Mouse (Mus musculus) spleen, postnatal 4 days (tissue): ENCODE data around the gene Txn1.

ENCODE experiments used
- DNase-seq, 2 experiments: peaks; one replicate each; pipeline ENCODE4 v3.0.0; 2022; ENCODE audit warnings: low spot score in 2 of 2

Gene Txn1

DNA sequence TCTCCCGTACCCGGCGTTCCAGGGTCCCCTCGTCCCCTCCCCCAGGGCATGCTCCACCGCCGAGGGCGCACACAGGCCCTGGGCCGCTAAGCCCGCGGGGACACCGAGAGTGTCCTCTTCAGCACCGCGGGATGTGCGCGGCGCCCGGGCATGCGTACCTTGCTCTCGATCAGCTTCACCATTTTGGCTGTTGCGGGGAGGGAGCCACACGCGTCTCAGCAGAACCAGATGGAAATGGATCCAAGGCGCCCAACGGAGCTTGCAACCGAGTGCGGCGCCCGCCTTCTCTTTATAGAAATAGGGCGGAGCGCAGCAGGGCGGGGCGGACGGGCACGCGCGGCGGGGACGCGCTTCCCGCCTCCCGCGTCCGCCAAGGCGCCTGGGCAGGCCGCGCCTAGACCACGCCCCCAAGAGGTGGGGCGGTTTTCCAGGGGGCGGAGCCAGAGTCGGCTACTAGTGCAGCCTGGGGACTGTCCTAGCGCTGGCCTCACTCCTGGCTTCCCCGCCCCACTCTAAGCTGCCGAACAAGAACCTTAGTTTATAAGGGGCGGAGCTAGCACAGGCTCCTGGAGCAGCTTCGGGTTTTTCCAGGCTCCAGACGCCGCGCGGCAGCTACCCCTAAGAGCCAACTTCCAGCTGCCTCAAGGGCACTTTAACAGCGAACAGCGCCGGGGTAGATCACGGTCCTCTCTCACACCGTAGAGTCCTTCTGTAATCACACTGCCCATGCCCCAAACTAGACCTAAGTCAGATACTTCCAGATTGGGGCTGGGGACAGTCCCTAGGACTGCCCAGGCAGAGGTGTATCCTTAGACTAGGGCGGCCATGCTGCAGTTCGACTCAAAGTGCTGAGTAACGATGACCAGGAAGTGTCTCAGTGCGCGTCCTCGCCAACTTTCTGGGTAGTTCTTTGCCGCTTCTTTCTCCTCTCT is at the start of gene Txn1:
Txn1 (minus strand) TSS at position 383 of the 932 bp plus-strand sequence.
- peak; percentile 98 for DNase-seq

DNA sequence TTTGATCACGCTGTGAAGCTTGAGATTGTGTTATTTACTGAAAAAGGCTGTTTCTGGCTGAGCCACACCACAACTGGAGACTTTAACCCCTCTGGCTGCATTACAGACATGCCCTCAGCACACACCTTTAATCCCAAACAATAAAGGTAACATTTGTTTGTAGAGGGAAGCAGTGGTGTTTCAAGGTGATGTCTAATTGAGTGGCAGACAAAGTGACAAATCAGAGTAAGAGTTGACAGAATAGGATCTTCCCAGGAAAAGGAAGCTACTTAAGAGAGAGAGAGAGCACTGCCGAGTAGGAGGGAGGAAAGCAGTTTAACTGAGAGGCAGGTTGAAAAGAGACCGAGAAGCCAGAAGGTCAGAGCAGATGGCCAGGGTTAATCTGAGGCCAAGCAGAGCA is 47.3 kb upstream of the Txn1 start:
- DNase-seq, result no peak

DNA sequence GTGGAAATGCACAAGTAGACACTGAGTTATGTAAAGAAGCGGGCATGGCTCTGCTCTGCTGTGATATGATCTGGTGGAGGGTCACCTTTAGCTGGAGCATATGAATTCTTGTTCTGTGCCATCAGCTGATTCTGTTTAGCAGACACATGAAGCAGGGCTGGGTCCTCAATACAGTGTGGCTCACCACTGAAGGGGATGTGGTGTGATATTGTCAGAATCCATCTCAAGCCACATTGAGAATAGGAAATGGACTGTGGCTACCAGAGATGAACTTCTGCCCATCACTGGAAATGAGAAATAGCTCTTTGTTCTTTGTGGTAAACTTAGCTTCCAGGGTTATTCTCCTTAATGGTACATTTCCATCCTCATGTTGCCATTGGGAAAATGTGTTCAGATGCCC is 35.2 kb upstream of the Txn1 start:
- DNase-seq, result no peak

DNA sequence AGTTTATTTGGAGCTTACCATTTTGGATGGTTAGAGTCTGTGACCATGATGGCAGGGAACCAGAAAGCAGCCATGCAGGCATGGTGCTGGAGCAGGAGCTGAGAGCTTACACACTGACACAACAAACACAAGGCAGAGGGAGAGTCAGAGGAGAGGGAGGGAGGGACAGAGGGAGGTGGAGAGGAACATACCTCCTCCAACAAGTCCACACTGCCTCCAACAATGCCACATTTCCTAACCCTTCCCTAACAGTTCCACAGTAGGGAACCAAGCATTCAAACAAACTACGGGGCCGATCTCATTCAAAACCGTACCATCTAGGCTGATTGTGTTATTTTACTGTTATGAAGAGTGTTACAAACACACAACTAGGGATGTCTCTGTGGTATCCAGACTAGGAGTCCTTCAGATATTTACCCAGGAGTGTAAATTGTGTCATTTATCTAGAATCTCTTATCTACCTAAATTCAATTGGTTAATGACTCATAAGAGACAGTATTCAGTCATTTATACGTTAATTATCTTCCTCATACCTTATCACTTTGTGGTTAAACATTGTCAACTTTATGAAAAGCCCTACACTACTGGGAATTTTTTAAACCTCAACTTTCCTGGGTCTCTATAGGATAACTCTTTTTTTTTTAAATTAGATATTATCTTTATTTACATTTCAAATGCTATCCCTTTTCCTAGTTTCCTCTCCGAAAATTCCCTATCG is 18.3 kb upstream of the Txn1 start:
- no peak for DNase-seq

DNA sequence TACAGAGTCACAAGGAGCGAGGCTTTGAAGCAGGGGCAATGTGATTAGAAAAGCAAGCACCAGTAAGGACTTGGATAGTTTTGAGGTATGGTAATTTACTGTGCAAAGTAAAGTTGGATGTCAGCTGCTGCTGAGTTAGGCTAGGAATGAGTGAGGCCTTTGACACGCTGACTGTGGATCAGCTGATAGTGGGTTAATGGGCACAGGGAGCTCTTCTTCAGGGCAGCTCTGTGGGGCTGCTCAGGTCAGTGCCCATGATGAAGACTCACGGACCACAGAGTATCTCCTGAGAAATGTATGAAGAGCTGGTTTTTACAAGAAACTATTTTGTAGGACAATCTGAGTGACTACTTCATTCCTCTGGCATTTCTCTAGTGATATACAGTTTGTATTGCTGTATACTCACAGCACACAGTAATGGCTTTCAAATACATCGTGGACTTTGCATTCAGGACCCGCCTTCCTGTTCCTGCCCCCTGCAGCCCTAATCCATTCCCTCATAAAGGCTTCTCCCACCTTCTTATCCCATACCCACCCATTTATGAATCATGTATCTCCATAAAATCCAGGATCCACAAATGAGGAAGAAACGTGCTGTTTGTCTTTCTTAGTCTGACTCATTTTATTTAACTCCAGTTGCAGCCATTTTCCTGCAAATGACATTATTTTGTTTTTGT is 17.5 kb upstream of the Txn1 start:
- no peak for DNase-seq

DNA sequence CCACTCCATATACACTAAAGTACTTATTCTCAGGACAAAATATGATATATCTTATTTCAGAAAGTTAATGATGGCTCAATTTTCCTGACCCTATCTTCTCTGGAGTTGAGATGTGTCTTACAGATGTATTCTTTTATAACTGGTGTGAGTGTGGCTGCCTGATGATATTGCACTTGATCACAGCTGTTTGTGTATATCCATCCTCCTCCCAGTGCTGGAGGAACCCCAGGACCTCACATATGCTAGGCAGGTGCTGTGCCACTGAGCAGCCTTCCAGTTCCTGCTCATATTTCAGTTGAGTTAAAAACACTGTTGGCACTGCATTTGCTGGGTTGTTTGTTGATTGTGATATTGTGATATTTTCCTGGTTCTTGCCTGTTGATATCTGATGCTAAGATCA is 14.1 kb upstream of the Txn1 start:
- no peak for DNase-seq

DNA sequence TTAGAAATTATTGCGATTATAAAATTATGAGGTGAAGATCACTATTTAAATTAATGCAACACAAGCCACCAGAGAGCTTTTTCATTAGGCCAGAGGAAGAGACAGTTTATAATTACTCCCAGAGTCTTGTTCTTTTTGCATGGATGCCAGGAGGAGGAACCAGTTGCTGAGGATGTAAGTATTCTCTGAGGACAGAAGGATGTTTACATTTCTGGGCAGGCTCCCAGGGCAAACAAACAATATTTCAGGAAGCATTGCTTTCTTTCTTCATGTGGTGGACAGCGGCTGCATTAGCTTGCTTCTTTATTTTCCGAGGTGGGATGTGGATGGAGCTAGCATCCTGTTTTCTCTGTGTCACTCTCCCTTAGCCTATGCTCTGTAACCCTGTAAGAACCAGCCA is 11.0 kb upstream of the Txn1 start:
- DNase-seq, result no peak

DNA sequence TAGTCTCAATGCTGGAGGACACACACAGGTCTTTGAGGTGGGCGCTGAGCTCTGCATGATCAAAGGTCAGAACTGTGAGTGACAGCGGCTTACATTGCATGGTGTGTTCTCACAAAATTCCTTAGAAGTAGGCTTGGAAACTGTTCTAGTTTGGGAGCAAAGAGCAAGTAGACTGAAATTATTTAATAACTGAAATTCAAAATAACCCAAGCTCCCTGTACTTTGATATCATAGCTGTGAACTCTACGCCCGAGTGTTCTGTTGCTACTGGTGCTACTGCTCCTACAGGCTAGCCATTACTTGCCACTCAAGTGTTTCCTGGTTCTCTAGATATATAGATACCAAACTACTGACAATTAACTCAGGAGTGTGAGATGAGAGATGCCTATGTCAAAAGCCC is 9.3 kb upstream of the Txn1 start:
- no peak for DNase-seq

DNA sequence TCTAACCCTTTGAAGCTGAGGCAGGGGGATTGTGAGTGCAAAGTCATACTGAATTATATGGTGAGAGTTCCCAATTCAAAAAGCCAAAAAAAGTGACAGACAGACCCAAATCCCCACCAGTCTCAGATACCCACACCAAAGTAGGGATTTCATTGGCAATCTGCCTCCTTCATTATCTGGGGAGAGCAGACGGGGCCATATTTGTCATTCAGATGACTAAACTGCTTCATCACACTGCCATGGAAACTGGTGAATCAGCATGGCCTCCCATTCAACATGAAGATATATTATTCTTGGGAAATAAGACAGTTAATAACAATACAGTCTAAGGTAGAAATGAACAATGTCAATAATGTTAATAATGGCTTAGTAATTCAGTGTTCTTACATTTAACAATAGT is 7.9 kb upstream of the Txn1 start:
- no peak for DNase-seq

DNA sequence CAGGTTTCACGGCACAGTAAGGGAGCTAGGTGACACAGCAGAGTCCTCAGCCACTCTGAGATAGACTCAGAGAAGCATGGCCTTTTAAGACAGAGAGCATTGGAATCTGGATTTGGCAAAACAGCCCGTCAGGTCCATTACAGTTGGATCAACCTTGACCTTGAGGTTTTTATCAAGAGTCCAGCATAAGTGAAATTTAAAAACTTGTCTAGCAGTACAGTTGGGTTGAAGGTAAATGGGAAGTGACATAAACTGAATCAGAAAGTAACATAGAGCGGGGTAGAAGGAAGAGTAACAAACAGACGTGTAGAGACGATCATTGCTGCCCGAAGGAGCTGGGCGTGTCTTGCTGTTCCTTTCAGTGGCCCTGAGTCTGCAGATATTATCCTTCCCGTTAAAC is 2.8 kb upstream of the Txn1 start:
- DNase-seq, result no peak

DNA sequence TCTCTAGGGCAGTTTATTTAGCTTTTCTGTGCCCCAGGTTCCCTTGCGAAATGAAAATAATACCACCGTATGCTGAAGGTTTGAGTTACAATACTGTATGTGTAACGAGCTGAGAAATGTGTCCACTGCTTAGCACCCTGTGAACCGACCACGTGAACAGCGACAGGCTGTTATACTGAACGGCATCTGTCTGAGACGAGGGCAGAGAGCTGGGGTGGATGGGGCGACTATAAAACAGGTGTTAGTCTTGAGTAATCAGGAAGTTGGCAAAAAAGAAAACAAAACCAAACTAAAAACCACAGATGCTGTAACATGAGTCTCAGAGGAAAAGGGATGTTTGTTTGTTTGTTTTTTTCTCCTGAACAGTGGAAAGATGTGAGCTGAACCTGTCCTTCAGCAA is 1.9 kb upstream of the Txn1 start:
- no peak for DNase-seq

DNA sequence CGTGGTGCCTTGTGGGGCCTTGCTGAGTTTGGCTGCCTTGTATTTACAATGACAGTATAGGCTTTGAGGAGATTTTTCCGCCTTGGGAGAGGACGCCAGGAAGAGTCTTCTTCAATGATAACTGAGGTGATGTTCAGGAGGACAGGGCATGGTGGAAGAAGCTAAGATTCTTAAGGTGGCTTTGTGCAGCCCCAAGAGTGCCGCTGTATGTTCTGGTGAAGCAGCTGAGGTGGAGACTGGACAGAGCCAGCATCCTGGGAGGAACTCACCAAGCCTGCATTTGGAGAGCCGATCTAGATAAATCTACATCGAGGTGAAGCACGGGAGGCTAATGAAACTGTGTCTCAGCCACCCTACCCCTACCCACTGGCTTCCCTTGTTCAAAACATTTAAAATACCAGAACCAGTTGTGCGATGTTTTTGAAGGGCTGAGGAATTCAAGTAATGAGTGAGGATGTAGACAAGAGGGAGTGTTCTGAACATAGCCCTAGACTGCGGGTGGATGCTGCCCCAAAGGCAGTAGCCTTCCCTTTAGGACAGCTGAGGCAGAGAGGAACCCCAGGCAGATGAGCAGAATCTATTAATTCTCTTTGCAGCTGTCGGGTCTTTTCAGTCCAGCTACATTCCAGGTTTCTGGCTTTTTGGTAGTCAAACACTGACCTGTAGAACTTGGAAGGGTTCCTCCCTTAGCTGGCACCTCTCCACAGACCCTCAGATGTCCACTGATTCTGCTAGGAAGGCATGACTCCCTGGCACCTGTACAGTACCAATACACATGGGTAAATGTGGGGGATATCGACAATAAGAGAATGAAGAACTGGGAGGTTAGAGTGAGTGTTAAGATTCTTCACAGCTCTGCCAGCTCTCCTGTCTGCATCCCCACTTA is 1.2 kb upstream of the Txn1 start:
- peak in 1 of 2 experiments; percentile 66 for DNase-seq

DNA sequence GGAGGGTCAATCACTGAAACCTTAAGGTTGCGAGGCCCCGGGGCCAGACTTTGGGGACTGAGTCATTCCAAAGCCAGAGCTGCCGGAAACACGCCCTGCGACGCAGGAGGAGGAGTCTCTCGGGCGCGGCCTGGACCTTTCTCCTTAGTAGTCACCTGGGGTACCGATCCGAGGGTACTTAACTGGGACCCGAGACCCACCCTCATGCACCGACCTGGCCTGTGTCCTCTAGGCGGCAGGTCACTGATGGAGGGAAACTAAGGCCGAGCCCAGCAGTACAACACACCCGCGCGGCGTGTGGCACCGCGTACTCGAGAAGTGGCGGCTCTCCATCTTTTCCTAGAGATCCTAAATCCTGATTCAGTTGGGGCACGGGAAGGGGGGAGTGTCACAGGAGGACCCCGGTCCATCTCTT is 660 bp downstream of the Txn1 start:
- peak; percentile 67 to 83 for DNase-seq

DNA sequence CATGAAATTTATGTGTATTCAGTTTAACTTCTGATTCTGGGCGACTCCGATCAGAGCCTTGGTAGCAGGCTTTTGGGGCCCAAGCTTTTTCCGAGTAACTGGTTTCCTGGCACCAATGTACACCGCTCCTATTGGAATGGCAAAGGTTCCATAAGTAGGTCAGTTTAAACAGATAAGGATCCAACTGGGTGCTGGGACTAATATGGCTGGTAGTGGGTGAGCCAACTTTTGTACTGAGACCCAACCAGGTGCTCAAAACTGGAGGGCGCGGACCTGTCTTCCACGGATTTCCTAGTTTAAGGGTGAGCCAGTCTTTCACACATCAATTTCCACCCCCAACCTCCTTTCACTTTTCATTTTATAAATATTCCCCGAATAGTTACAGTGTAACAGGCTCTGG is 1.2 kb downstream of the Txn1 start:
- DNase-seq, result no peak

DNA sequence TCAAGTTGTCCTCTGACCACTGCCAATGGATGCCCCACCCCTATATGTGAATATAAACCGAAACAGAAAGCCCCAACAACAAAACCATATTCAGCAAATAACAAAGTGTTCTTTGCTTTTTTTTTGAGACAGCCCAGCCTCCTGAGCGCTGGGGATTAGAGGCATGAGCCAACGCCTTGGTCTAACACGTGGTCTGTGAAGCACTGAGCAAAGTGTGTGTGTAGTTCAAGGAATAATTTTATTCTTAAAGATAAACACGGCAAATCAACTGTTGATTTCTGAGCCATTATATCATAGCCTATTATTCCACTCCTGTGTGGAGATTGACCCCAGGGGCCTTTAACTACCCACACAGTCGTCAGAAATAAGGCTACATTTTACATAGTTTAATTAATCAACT is 1.6 kb downstream of the Txn1 start:
- DNase-seq, result no peak

DNA sequence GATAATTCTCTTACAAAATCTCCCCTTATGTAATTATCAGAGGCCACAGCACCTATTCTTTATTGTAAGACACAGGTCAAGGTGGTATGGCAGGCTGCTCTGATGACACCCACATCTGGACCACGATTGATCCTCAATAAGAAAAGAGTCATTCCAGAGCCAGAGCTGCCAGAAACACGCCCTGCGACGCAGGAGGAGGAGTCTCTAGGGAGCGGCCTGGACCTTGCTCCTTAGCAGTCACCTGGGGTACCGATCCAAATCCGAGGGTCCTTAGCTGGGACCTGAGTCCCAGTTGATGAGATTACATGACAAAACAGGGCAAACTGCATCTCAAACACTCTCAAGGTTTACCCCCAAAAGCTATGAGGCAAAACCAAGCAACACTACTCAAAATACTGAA is 2.4 kb downstream of the Txn1 start:
- no peak for DNase-seq

DNA sequence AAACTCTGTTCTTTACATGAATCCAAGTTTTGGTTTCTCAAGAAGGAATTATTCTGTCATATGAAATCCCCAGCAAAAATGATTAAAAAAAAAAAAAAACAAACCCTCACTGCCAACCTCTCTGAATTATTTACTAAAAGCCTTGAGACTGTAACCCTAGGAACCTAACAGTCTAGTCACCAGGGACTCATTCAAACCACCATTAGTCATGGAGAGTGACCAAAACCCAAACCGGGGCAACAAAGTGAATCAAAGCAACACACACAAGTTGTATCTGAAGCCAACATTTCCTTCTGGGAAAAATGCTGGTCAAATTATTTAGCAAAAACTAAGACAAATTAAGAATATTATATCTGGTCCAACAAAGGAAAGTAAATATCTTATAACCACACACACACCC is 3.3 kb downstream of the Txn1 start:
- DNase-seq, result no peak

DNA sequence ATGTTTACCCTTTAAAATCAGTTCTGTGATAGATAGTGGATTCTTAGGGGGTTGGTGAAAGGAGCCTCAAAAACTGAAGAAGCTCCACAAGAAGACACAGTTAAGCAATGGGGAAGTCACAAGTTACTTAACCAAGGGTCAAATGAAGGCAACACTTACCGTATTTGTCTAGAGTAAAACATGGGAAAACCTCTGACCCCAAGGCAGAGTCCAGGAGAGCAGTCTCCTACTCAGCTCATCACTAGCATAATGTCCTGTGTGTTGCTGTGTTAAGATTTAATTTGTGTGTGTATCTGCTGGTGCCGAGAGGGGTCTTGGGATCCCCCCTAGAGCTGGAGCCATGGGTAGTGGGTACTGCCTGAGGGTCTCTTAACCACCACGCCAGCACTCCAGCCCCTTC is 3.8 kb downstream of the Txn1 start:
- no peak for DNase-seq

DNA sequence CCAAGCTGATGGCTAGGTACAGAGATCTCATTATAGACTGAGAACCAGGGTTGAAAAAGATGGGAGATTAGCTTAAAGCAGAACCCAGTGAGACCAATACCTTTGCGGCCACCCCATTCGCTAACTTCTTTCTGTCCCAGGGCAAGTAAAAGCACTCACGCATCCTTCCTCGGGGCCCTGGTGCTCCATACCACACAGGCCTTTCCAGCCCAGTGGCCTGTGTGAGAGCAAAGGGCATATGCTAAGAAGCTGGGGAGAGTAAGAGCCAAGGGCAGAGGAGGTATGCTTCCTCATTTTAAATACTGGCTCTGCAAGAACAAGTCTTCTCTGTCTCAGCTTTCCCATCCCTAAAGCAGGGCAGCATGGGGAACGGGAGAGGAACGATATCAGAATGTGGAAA is 6.3 kb downstream of the Txn1 start:
- DNase-seq, result no peak

DNA sequence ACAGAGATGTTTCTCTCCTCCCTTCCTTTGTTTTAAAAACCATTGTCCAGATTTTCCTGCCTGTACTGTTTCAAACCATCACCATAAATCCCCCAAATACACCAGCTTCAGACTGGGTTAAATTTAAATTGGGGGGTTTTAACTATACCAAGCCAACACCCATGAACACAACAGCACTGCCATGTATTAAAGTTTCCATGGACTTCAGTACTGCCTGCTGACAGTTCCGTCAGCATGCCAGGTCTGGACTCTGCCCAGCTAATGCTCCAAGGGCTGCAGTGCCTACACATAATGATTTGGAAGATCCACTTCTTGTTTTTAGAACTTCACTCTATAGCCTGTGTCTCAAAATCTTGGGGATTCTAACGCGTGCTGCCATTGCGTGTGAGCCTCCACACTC is 8.7 kb downstream of the Txn1 start:
- DNase-seq, result no peak

DNA sequence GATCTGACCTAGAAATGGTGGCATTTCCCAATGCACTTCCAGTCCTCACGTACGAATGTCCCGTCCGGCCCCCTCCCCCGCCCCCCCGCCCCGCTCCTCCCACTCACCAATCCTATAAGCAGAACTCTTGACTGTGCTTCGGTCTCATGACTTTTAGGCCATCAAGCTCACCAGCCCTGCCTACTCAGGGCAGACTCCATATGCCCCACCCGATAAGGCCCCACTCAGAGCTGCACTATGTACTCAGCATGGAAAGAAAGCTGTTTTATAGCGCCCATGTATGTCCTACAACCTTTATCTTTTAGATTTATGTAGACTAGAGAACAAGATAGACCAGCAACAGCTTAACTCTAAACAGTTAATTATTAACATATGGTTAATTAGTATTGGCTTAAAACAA is 9.2 kb downstream of the Txn1 start:
- no peak for DNase-seq

DNA sequence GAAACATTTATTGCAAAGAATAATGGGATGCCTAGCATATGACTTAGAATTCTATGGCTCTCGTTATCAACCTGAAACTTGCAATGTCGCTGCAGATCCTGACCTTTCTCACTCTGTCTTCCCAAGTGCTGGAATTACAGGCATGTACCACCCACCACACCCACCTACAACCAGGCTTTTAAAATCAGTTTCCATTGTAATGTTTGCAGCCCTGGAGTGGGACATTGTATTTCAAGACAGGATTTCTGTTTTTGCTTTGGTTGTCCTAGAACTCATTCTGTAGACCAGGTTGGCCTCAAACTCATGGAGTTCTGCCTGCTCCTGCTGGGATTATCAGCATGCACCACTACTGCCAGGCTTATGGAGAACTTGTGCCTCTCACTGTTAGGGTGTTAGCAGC is 13.3 kb downstream of the Txn1 start:
- no peak for DNase-seq
